Mouse (Mus musculus) kidney, postnatal 36 days (tissue): ENCODE data around the gene Gpr31b.
A peak's percentile ranks its signal among the peaks of the same experiment; 100 is the strongest.
"Not testable (repeated sequence)": the region's sequence is repeated elsewhere in the genome, so short reads cannot be mapped to it uniquely, and the experiment has no call there.

Experiments used
- DNase-seq, 2 experiments: peaks; one replicate each; pipeline ENCODE4 v3.0.0; 2021 to 2022; ENCODE audit warnings: mixed read lengths in 2 of 2

Gpr31b gene

DNA sequence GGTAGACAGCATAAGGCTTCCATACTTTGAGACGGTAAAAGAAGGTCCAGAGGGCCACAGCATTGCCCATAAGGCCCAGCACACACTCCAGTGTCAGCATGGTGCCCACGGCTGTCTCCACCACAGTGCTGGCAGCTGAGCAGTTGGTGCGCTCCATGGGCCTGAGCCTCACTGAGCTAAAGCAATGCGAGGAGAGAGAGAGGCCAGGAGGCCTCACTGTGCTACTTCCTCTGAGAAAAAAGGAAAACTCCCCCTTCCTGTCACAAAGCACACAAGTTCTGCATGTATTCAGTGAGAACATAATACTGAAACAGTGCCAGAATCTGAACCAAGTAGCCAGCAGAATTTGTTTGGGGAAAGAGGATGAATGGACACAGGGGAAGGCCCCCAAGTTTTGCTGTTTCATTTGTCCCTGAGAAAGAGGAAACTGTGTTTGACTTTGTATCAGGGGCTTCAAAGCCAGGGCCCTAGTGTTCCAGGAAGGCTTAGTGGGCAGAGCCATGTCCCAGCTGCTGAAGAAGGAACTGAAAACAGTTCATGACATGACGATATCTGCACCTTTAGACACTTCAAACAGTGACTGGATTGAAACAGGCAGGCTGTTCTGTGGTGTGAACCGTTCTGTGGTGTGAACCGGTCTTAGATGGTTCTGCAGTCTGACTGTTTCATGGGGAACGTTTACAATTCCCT lies at the start of gene Gpr31b:
Gene Gpr31b, minus strand, starts transcription at position 173 of the 690 bp plus-strand sequence.
- DNase-seq = not testable (repeated sequence)

GRCm38 (mm10) chr17:13092960-13093359 lies 40.9 kb upstream of the Gpr31b start:
- not testable (repeated sequence) for DNase-seq

DNA sequence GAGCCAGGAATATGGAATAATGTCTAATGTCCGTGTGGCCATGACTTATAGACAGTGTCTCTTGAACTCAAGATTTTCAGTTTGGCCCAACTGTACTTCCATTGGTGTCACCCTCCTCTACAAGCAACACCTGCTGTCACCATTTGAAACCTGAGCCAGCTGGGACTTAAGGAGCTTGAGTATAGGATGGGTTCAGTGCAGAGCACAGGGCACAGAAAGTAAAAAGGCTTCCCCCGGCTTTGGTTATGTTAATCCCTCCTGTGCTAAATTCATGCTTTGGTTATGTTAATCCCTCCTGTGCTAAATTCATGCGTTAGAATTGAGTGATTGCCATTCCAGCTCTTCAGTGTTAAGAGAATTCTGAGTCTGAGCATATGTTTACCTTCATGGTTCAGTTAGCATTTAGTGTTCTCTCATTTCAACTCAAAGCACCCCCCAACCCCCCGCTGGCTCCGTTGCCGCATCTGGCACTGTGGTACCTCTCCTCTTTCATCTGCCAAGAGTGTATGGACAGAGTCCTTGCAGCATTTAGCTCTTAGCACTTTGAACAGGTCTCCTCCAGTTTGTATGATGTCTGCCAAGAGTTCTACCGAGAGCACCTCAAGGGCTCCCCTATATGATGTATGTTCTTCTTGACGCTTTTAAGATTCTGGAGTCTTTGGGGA lies 40.1 kb upstream of the Gpr31b start:
- not testable (repeated sequence) for DNase-seq

DNA sequence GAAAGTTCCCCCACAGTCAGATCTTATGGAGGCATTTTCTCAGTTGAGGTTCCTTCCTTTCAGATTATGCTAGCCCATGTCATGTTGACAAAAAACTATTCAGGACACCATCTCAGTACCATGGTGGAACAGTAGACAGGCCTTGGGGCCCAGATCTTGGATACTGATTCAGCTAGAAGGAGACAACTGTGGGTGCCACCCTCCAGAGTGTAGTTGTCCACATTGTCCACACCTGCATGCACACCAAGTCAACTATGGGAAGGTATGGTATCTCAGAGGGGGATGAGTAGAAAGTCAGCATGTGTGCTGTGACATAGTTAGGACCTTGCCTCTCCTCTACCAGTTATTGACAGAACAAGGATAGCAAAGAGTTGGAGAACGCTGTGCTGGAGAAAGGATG lies 39.4 kb upstream of the Gpr31b start:
- not testable (repeated sequence) for DNase-seq

DNA sequence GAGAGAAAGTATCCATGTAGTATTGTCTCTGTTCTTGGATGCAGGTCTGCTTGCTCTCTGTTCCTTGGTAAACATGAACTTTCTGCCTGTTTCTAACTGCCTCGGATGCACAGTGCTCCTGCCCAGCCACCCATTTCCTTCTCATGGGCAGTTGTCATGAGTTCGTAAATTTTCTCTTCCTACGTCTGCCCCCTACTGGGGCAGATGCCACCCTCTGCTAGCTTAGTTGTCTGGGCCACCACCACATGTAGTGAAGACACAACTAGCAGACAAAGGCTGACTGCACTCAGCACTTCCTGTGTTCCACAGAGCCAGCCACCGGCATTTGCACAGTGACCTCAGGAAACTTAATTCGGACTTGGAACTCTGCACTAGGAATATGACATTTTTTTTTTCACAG lies 17.1 kb upstream of the Gpr31b start:
- DNase-seq = not testable (repeated sequence)

DNA sequence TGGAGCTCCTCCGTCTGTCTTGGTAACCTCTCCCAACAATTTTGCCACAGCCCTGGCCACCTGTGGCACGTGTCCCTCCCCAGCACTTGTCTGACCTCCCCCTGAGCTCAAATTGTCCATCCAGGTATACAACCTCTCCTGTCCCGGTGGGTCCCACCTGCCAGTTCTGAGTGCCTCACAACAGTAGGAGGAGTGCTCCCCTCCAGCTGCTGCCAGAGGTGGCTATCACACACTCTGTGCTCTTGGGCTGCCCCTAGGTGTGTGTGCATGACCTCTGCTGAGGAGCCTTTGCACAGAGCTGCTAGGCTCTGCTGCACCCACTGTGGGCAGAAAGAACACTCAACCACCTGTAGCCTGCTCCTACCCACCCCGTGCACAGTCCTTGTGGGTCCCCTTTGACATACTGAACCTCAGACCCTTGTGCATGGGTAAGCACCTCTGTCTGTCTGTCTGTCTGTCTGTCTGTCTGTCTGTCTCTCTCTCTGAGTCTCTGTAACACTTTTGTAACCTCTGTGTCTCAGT lies 15.8 kb upstream of the Gpr31b start:
- DNase-seq = not testable (repeated sequence)

- not testable (repeated sequence) for DNase-seq
These were observed 10.8 kb upstream of the Gpr31b start for GRCm38 (mm10) chr17:13062882-13063281.

DNA sequence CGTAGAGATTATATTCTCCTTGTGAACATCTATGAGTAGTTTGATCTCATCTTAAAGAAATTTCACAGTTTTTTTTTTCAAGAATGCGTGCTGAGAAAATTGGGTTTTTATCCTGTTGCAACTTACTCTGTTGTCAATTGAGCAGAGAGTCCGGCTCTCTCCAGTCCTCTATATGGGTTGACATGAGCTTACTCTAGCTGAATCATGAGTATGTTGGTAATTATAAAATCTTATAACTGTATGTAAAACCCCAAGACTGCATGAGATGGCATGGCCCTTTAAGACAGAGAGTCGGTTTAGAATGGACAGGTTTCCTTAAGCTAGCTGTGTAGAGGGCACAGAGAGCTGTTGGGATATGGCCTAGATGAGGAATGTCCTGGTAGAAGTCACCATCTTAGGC lies 8.7 kb upstream of the Gpr31b start, which contains the start of gene Tcp10b:
Gene Tcp10b, plus strand, starts transcription at position 301 of the 400 bp plus-strand sequence.
- not testable (repeated sequence) for DNase-seq

DNA sequence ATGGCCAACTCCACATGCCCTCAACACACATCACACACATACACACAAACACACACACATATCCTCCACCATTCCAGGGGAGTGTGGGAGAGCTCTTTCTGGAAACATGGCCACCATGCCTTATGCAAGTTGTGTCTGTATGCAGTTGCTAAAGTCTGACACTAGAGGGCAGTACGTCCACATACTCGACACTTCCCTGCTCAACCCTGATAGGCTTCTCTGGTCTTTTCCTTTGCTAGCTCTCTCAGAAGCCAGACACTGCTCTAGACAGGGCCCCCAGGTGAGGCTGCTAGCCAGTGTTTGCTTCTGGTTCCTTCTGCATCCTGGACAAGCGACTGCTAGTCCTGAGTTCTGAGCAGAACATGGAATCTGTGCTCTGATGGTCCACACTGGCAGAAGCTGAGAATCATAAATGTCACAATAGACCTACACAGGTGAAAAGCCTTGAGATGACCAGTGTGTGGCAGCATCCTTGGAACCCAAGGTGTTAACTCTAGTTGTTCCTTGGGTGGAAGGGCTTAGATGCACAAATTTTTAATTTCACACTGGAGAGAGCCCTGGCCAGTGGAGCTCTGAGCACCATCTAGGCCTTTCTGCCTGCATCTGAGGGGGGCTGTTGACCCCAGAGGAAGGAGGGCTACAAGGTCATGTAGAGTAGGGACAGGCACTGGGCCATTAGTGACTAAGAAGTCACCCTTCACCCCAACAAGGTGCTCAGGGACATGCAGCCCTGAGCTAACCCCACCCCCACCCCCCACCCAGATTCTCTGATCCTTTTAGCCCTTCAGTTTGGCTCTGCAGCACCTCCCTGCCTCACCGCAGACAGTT lies 8.0 kb downstream of the Gpr31b start:
- peak; percentile 16 to 47 for DNase-seq

GRCm38 (mm10) chr17:13036627-13037192 lies 15.4 kb downstream of the Gpr31b start:
- not testable (repeated sequence) for DNase-seq

DNA sequence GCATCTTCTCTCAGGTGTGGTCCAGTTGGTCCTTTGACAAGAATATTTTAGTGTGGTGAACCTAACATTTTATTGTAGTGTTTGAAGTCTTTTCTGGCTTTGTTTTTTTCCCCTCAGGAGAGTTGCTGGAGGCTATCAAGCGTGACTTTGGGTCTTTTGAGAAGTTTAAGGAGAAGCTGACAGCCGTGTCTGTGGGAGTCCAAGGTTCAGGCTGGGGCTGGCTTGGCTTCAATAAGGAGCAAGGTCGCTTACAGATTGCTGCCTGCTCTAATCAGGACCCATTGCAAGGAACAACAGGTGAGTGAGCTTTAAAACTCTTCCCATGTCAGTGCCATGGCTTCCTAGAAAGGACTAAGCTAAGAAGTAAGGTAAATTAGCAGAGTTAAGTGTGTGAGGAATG lies 38.8 kb downstream of the Gpr31b start:
- peak; percentile 84 to 85 for DNase-seq

GRCm38 (mm10) chr17:13009887-13010286 lies 42.2 kb downstream of the Gpr31b start:
- peak; percentile 34 to 68 for DNase-seq

GRCm38 (mm10) chr17:13008528-13008927 lies 43.6 kb downstream of the Gpr31b start:
- peak; percentile 65 for DNase-seq

DNA sequence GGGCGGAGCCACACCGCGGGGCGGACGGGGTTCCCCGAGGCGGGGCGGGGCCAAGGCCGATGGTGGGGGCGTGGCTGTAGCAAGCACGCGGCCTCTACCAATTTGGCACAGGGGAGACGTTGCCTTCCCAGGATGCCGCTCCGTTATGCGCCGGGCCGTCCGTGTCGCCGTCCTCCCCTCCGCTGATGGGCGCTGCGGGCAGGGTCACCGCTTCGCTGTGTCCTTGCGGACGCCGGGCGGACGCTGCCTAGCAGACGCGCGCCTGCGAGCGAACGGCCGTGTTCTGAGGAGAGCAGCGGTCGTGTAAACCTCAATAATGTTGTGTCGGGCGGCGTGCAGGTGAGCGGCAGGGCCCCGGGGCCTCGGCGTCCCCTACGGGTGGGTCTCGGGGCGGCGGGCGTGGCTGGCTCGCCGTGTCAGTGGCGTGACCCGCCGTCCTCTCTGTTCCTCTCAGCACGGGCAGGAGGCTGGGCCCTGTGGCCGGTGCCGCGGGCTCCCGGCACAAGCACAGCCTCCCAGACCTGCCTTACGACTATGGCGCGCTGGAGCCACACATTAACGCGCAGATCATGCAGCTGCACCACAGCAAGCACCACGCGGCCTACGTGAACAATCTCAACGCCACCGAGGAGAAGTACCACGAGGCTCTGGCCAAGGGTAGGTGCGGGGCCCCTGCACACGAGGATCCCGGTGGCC lies 44.2 kb downstream of the Gpr31b start:
- peak; percentile 99 to 100 for DNase-seq

DNA sequence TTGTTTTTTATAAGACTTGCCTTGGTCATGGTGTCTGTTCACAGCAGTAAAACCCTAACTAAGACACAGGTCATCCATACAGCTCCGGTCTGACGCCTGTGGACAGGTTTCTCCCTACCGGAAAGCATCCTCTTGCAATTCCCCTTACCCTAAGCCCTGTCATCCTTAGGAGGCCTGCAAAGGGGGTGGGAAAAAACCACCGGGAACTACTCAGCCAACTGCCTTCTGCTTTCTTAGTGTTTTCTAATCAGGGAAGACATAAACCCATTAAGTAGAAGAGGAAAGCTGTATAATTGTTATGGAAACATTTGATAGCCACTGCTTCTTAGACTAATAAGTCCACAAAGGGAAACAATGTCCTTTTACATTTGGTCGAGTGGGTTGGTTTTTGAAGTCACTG lies 45.1 kb downstream of the Gpr31b start:
- DNase-seq = no peak

GRCm38 (mm10) chr17:13006546-13006945 lies 45.5 kb downstream of the Gpr31b start, which contains the start of gene Sod2:
Sod2 (plus strand) TSS chr17:13006846.
- not testable (repeated sequence) for DNase-seq

DNA sequence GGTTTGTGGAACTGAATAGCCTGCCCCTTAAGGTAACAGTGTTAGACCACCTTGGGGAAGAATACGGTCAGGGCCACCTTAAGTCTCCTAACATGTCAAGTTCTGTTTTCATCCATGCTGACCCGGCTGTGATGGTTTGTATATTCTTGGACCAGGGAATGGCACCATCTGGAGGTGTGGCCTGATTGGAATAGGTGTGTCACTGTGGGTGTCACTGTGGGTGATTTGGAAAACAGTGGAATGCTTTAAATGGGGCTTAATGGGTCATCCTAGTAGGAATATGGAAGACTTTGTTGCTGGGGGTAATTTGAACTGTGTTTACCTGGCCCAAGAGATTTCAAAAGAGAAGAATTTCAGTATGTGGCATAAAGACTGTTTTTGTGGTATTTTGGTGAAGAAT lies 47.7 kb downstream of the Gpr31b start:
- DNase-seq = not testable (repeated sequence)

GRCm38 (mm10) chr17:13002243-13002642 lies 49.9 kb downstream of the Gpr31b start:
- not testable (repeated sequence) for DNase-seq
